Mouse (Mus musculus) lung, embryonic 14.5 days (tissue): ENCODE measurements around the gene Tsga10ip. TPM values are rescaled to one million over a fixed set of nuclear protein-coding genes. Genes with fewer than 3 reads are reported as not detected.

Source experiments
- ATAC-seq: fragments of 200-750 bp; cut with Nextera tagmentation; 2 replicates; pipeline ENCODE4 v1.8.0; 2017; ENCODE audit warnings: mild to moderate bottlenecking, moderate TSS enrichment, moderate library complexity; ENCODE audit not compliant: insufficient read depth
- DNase-seq: peaks from one replicate; pipeline ENCODE4 v3.0.0-alpha.2; 2015
- H3K27ac ChIP-seq: fragments of 300-500 bp; sonication (generic); 2 replicates; pipeline ENCODE4 v1.5.1; 2014; ENCODE audit warnings: low read depth, mild to moderate bottlenecking, moderate library complexity
- H3K27me3 ChIP-seq: fragments of 300-500 bp; sonication (generic); 2 replicates; pipeline ENCODE4 v1.6.1; 2014; ENCODE audit warnings: low read length, control low read depth; ENCODE audit not compliant: insufficient read depth
- H3K36me3 ChIP-seq: fragments of 300-500 bp; sonication (generic); 2 replicates; pipeline ENCODE4 v1.6.1; 2014; ENCODE audit warnings: control low read depth; ENCODE audit not compliant: insufficient read depth
- H3K4me1 ChIP-seq: fragments of 300-500 bp; sonication (generic); 2 replicates; pipeline ENCODE4 v1.6.1; 2014; ENCODE audit warnings: antibody characterized with exemption, control low read depth; ENCODE audit not compliant: insufficient read depth
- H3K4me2 ChIP-seq: fragments of 300-500 bp; sonication (generic); 2 replicates; pipeline ENCODE4 v1.6.1; 2014; ENCODE audit warnings: mild to moderate bottlenecking
- H3K4me3 ChIP-seq: fragments of 300-500 bp; sonication (generic); 2 replicates; pipeline ENCODE4 v1.5.1; 2014; ENCODE audit warnings: low read depth, low read length
- H3K9ac ChIP-seq: fragments of 300-500 bp; sonication (generic); 2 replicates; pipeline ENCODE4 v1.6.1; 2014
- H3K9me3 ChIP-seq: fragments of 300-500 bp; sonication (generic); 2 replicates; pipeline ENCODE4 v1.6.1; 2016; ENCODE audit warnings: low read depth, low read length, control low read depth
- CTCF ChIP-seq: IDR thresholded peaks from 2 replicates; pipeline ENCODE4 v1.5.1; 2016; ENCODE audit warnings: antibody characterized with exemption, low read depth
- WGBS: fragments of 180-500 bp; shearing (Covaris S2); extraction: QIAGEN DNeasy Blood & Tissue Kit; methylation state at CpG from one replicate; pipeline ENCODE4 v1.1.7; 2014; 5-methylcytosine and 5-hydroxymethylcytosine counted together
- polyA plus RNA-seq: library from polyadenylated mRNA; unstranded; fragments of >200 nt; fragmentation: Nextera tagmentation; extraction: Ambion mirVana; gene quantifications from 2 replicates; pipeline ENCODE4 v1.2.1, GENCODE M21; 2014

Gene Tsga10ip
- polyA plus RNA-seq = 0.64 TPM in 1 of 2 replicates, not detected in the other

DNA sequence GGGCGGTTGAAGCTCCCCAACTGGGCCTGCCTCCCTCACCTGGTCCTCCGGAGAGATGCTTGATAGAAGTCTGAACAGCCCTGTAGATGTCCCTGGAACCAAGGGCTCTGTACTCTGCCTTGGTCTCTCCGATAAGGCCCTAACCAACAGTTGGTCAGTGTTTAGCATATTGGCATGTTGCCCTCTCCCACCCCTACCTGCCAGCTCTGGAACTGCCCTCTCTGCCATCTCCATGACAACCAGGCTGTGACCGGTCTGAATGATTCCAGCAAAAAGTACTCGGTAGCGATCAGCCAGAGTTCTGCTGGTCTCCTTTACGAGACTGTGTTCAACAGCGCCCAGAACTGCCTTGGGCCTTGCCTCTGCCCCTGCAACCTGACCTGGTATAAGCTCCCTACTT lies at the start of gene Tsga10ip:
Tsga10ip (minus strand) TSS at position 234 of the 400 bp plus-strand sequence.
- H3K9ac ChIP-seq = no peak within 1 kb of the TSS
- H3K4me1 ChIP-seq = no peaks in the 10 kb centered on the region
- no peak for DNase-seq
- 68% methylated on average over 8 of the region's 8 CpGs for WGBS
- no peaks in the 10 kb centered on the region for H3K9me3 ChIP-seq
- peak; percentile 19; the same call in 1 of the 2 replicates for TF ChIP-seq CTCF
- H3K27me3 ChIP-seq = no peaks in the 10 kb centered on the region
- no peak within 1 kb of the TSS for H3K4me3 ChIP-seq
- ATAC-seq = no peak
- no peaks in the 10 kb centered on the region for H3K36me3 ChIP-seq
- no peak within 1 kb of the TSS for H3K4me2 ChIP-seq
- no peak within 1 kb of the TSS for H3K27ac ChIP-seq

DNA sequence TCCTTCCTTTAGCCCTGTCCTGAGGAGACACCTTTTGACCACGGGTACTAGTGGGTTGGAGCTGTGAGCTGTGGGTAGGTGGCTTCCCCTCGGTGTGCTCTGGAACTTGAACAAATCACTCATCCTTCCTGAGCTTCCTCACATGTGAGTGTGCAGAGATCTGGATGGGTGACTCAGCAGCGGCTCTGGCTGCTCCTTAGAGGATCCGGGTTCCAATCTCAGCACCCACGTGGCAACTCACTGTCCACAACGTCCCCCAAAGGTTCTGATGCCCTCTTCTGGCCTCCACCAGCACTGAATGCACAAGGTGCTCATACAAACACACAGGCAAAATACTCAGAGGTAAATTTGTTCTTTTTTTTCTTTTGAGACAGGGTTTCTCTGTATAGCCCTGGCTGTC lies 49.4 kb upstream of the Tsga10ip start:
- Histone ChIP-seq H3K4me3 (no peak overlapping the region), H3K36me3 (peaks cover 10% of the 10 kb centered on the region), H3K9me3 (no peaks in the 10 kb centered on the region), H3K9ac (no peak overlapping the region), H3K4me2 (no peak overlapping the region), H3K27me3 (peaks cover 42% of the 10 kb centered on the region), H3K27ac (no peak overlapping the region), H3K4me1 (peaks cover 4% of the 10 kb centered on the region; the same call in 1 of the 2 replicates)
- no peak for DNase-seq
- WGBS = 69% methylated on average over 6 of the region's 6 CpGs
- TF ChIP-seq CTCF = 0 out of 2 replicates have a peak, but pooled peaks have one; percentile 11
- no peak for ATAC-seq

DNA sequence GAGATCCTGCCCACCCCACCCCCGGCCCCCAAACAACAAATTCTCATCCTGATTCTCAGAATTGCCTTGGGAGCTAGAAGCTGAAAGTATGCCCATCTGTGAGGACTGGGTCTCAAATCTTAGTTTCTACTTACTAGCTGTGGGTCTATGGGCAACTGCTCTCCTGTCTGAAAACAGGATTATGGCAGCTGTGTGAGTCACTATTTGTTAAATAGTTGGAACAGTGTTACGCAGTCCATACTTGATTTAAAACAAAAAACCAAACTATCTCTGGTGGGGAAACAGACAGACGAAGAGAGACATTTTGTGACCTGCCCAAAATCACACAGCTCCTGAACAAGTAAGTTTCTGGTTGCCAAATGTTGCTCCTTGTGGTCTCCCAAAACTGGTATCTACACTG lies 47.3 kb upstream of the Tsga10ip start:
- no peak overlapping the region for H3K4me2 ChIP-seq
- no peaks in the 10 kb centered on the region for H3K9me3 ChIP-seq
- H3K9ac ChIP-seq = no peak overlapping the region
- no peak overlapping the region for H3K27ac ChIP-seq
- H3K36me3 ChIP-seq = peaks cover 8% of the 10 kb centered on the region
- no peak for ATAC-seq
- no peak overlapping the region for H3K4me3 ChIP-seq
- no peak for TF ChIP-seq CTCF
- WGBS = 82% methylated on average over 3 of the region's 3 CpGs
- DNase-seq = no peak
- no peaks in the 10 kb centered on the region for H3K4me1 ChIP-seq
- peaks cover 45% of the 10 kb centered on the region for H3K27me3 ChIP-seq

DNA sequence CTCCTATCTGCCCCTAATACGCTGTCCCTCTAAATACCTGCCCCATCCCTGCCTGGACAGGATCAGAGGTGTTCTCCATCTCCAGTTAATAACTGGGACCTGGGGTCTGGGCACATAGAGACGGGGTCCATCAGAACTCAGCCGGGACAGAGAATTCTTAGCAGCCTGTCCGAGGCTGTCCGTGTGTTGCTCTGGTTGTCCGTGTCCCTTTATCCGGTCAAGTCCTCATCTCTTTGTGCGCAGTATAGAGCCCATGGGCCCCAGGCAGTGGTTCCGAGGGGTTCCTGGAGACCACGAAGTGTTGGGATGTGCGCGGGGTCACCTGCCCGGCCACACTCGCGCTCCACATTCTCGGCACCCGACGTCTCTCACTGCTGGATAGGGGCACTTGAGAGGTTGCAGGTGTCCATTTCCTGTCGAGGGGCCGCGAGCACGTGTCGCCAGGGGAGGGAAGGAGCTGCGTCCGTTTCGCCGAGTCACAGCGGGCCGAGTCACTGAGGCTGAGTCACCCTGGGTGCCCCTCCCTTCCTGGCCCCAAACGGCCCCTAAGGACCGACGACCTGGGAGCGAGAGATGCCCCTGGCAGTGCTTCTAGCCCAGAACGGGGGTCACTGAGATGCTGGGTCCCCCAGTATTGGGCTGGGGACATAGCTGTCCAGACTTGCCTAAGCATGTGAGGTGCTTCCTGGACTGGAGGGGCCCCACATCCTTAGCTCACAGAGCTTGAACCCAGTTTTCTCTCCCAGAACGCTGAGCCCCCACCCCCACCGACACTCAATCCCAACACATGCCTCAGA lies 46.2 kb upstream of the Tsga10ip start:
- H3K9me3 ChIP-seq = no peaks in the 10 kb centered on the region
- 0 out of 2 replicates have a peak, but pooled peaks have one; percentile 18 for ATAC-seq
- peaks cover under 1% of the 10 kb centered on the region; the same call in 1 of the 2 replicates for H3K36me3 ChIP-seq
- peak overlapping the region; percentile 96 for H3K4me2 ChIP-seq
- H3K27ac ChIP-seq = no peak overlapping the region
- WGBS = 4% methylated on average over 36 of the region's 36 CpGs
- peak overlapping the region; percentile 54 for H3K4me3 ChIP-seq
- DNase-seq = peak; percentile 40
- H3K27me3 ChIP-seq = peaks cover 45% of the 10 kb centered on the region
- no peak overlapping the region for H3K9ac ChIP-seq
- no peaks in the 10 kb centered on the region for H3K4me1 ChIP-seq
- TF ChIP-seq CTCF = no peak

DNA sequence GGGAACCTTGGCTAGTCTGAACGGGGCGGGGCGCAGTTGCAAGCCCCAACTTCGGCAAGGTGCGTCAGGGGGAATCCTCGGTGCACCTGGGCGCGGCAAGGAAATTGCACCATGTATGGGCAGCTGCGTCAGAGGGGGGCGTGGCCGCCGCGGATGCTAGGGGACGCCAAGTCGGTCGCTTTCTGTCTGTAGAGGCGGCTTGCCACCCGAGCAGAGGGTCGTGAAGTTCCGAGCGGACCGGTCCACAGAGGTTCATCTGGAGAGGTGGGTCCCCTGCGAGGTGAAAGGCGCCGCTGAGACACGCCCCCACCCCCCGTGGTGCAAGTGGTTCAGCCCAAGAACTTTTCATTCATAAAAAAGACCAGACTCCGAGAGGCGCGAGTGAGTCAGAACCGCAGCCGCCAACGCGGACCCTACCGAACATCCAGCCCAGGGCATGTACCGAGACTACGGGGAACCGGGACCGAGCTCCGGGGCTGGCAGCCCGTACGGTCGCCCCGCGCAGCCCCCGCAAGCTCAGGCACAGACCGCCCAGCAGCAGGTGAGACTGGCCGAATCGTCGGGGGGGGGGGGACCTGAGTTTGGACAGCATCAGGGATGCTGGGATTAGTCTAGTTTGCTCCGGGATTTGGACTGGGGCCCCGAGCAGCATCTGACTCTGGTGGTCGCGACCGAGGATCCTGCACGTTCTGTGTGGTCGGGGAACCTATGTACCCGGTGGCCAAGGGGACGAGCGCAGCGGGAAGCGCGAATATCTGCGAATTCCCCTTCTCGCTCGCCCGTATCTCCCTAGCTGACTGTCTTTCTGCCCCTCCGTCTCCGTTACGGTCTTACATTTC lies 45.4 kb upstream of the Tsga10ip start, which contains the start of gene Fosl1:
Fosl1 (plus strand) TSS at position 33 of the 839 bp plus-strand sequence.
- H3K27me3 ChIP-seq = peaks cover 45% of the 10 kb centered on the region
- peak within 1 kb of the TSS; percentile 54 for H3K4me3 ChIP-seq
- ATAC-seq (peak; percentile 50), DNase-seq (peak; percentile 80)
- H3K27ac ChIP-seq = no peak within 1 kb of the TSS
- TF ChIP-seq CTCF = no peak
- peak within 1 kb of the TSS; percentile 40 for H3K9ac ChIP-seq
- WGBS = under 1% methylated on average over 70 of the region's 70 CpGs
- no peaks in the 10 kb centered on the region for H3K9me3 ChIP-seq
- peak within 1 kb of the TSS; percentile 96 for H3K4me2 ChIP-seq
- no peaks in the 10 kb centered on the region for H3K4me1 ChIP-seq
- no peaks in the 10 kb centered on the region for H3K36me3 ChIP-seq

DNA sequence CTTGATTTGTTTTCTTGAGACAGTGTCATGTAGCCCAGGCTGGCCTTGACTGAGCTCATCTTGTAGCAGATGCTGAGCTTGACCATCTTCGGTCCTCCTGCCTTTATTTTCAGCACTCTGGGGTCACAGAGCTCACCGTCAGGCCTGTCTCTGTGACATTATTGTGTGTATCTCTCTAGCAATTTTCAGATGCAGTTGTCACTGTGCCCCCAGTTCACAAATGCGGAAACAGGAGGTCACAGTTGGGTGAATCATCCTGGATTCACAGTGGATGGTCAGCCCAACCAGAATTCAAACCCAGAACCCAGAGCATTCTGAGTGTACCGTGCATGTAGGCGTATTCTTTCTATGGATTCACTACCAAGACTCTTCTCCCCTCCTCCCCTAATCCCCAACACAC lies 43.4 kb upstream of the Tsga10ip start:
- DNase-seq (no peak), ATAC-seq (no peak)
- 90% methylated on average over 5 of the region's 5 CpGs for WGBS
- TF ChIP-seq CTCF = no peak
- Histone ChIP-seq H3K4me2 (no peak overlapping the region), H3K9ac (no peak overlapping the region), H3K4me1 (no peaks in the 10 kb centered on the region), H3K4me3 (no peak overlapping the region), H3K36me3 (no peaks in the 10 kb centered on the region), H3K27ac (no peak overlapping the region), H3K27me3 (peaks cover 43% of the 10 kb centered on the region), H3K9me3 (no peaks in the 10 kb centered on the region)
